Mouse (Mus musculus) cerebellum, adult 11-12 months (tissue): ENCODE data around the gene Spint2.

Experiments used
- DNase-seq: peaks from one replicate; pipeline ENCODE4 v3.0.0; 2022

Spint2 gene

DNA sequence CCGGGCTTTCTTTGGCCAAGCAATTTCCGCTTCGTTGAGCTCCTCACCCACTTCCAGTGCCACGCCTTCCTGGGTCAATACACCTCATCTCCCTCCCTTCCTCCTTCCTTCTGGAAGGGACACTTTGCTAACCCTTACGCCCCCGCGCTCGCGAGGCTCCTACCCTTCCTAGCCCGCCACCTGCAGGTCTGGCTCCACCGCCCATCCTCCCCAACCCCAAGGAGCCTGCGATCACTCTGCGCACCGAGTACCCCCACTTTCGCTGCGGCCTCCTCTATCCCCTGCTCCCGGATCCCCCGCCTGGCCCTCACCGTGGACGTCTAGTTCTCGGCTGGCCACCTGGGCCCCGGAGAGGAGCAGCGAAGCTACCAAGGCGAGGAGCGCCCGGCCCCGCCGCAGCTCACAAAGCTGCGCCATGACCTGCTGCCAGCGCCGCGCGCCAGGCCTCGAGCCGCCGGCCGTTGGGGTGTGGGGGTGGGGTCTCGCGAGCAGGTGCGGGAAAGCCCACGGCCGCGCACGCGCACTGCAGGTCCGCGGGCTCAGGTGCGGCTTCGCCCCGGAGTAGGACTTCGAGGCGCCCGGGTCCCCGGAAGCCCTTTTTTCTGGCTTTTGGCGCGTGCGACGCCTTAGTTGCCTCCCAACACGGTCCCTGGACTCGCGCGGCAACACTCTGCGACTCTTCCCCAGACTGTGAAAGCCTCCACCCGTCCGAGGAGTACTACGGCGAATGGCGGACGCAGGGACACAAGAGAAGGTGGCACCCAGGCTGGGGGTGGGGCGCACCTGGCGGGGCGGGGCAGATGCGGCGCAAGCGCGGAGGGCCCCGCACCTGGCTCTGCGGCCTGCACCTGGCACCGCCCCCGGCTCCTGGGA, at the start of gene Spint2:
Spint2 (minus strand) TSS at position 712 of the 873 bp plus-strand sequence.
- DNase-seq: no peak

DNA sequence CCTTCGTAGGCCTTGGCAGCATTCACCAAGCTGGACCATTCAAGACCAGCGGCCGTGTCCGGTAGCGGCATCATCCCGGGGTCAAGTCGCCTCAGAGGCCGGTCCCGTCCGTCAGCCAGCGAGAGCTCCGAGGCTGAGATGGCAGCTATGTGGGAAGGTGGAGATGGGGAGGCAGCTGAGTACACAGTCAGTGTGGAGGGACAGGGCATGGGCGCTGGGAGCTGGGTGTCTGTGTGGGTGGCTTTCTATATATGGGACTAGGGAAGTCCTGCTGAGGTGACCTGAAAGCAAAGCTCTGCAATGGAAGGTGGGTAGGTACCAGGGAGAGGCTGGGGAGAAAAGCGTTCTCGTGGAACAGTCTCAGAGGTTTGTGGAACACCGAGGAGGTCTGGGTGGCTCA, 47.3 kb upstream of the Spint2 start:
- no peak for DNase-seq

DNA sequence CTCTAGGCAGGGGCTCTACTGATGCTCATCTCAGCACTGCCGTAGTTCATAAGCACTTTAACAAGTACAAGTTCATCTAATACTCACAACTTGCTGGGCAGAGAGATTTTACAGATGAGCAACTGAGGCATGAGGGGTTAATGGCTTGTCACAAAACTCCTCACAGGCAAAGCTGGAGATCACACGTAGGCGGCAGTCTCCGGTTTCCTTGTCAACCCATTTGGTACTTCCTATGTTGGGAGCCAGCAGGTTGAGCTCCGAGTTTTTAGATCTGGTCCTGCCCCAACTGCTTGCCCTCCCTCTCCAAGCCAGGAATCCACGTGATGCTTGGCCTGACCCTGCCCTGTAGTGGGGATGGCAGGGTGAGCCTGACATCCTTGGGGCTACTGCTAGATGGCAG, 45.4 kb upstream of the Spint2 start:
- no peak for DNase-seq

DNA sequence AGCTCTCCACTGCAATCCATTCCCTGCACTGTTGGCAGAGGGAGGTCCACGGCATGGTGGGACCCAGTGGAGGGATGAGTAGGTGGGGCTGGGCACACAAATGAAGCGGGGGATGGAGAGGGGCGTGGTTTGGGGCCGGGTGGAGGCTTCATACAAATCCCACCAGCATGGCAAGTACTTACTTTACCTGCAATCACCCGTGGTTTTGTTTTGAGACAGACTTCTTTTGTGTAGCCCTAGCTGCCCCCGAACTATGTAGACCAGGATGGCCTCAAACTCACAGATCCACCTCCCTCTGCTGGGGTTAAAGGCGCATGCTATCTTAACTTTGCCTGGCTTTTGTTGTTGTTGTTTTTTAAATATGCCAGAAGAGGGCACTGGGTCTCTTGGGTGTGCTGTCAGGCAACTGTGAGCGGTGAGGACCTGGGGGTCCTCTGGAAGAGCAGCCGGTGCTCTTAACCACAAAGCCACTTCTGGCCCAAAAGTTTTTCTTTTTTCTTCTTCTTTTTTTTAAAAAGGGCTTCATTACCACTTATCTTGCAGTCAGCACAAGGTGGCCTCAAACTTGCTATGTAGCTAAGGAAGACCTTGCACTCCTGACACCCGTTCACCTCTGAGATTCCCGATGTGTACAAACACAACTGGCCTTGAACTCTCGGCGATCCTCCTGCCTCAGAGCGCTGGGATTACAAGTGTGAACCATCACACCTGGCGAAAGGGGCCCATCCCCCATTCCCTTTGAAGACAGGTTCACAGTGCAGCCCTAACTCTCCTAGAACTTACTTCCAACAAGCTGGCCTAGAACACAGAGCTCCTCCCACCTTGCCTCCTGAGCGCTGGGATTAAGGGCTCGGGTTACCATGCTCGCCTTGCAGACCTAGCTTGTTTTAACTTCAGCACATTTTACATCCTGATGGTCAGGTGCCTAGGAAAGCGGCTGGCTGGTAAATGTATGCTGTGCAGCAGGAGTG, 37.9 kb upstream of the Spint2 start:
- no peak for DNase-seq

DNA sequence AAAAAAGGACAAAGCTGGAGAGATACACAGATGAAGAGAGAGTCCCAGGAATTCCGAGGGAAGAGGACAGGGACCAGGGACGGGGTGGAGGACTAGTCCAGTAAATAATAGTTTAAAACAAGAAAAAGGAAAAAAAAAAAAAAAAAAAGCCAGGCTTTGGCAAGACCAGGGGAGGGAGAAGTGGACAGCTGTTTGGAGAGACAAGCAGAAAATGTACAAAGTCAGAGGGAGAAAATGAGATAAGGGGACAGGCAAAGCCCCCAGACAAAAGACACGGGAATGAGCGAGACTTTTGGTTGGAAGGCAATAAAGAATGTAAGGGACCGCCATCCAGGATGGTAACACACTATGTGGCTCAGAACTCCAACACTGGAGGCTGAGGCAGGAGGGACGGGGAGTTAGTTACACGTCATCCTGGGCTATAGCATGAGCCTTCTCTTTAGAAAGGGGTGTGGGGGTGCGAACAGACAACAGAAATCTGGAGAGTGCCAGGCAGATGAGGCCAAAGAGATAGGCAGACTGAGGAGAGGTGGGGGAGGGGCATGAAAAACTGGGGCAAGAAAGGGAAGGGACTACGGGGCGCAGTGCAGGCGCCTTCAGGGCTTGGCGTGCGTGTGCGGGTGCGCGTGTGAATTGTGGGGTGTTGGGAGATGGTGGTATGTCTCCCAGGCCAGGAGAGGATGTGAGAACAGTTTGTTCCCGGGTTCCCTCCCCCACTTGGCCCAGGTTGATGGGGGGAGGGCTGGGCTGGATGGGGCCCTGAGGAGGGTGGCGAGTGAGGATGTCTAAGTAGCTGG, 36.6 kb upstream of the Spint2 start:
- DNase-seq: peak; percentile 51

DNA sequence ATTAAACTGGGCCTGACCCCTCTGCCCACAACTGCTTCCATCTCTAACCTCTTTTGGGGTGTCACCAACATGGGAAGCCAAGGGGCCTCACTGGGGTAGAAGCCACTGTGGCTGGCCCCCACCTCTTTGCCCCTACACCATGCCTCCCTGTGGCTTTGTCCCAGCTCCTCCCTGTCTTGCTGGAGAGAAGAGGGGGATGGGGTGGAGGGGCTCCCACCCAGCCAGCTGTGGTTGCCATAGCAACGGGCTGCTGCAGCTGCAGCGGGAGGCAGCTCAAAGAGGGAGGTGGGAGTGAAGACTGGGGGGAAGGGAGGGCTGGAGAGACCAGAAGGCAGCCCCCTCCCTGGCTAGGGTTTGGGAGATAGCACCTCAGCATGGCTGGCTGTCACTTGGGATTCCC, 35.8 kb upstream of the Spint2 start:
- peak; percentile 61 for DNase-seq

DNA sequence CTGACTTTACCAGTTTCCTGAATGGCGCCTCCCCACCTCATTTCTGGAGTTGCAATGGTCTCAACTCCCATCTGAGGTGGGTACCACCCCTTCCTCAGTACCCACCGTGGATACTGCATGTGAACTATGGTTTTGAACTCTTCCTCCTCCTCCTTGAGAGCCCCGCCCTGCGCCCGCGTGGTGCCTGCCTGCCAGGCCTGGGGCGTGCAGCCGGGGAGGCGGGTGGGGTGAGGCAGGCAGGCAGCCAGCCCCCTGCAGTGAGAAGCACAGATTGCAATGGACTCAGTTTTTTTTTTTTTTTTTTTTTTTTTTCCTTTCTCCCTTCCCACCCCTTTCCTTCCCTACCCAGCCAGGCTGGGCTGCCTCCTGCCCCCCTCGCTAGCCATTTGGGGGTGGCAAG, 35.3 kb upstream of the Spint2 start:
- peak; percentile 76 for DNase-seq

DNA sequence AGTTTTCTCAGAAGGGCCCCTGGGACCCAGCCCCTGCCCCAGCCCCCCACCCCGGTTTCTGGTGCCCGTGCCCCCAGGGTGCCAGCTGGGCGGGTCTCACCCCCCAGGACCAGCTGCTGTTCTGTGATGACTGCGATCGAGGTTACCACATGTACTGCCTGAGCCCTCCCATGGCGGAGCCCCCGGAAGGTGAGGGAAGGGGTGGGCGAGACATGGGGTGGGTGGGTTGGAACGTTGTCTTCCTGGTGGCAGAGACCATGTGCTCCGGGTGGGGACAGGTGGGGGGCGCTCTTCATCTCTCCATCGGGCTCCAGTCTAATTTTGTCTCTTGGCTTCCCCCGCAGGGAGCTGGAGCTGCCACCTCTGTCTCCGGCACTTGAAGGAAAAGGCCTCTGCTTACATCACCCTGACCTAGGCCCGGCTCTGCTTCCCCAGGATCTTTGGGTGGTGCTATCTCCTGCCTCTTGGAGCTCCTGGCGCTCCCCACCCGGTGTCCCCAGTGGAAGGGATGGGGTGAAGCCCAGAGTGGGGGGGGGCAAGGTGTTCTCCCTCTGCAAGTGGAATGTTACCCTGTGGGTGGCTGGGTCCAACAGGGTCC, 34.5 kb upstream of the Spint2 start:
- DNase-seq: no peak

DNA sequence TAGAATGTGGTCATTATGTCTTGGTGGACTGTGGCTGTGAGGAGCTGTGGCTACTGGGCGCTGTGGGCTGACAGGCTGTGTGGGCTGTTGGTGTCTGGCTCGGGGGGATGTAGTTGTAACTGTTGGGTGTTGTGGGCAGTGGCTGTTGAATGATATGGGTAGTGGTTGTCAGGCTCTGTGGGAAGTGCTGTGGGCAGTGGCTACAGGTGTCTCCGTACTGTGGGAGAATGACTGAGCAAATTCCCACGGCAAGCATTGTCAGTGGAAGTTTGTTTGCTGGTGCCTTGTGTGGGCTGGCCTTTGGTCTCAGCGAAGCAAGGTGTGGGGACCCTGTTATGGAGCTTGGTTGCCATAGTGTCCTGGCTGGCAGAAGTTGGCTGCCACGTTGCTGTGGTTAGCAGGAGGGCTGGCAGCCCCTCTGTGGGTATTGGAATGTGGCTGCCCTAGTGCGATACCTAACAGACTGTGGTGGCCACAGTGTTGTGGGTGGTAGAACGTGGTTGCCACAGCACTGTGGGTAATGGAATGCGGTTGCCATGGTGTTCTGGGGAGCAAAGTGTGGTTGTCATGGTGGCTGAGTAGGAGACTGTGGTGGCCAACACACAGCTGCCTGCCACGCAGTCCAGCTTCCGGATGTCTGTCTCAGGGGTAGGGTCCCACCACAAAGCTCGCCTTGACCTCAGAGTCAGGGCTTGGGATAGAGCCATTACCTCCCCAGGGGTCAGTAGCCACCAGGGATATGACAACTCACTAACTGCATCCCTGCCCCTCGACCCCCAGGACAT, 33.3 kb upstream of the Spint2 start:
- DNase-seq: peak; percentile 55

DNA sequence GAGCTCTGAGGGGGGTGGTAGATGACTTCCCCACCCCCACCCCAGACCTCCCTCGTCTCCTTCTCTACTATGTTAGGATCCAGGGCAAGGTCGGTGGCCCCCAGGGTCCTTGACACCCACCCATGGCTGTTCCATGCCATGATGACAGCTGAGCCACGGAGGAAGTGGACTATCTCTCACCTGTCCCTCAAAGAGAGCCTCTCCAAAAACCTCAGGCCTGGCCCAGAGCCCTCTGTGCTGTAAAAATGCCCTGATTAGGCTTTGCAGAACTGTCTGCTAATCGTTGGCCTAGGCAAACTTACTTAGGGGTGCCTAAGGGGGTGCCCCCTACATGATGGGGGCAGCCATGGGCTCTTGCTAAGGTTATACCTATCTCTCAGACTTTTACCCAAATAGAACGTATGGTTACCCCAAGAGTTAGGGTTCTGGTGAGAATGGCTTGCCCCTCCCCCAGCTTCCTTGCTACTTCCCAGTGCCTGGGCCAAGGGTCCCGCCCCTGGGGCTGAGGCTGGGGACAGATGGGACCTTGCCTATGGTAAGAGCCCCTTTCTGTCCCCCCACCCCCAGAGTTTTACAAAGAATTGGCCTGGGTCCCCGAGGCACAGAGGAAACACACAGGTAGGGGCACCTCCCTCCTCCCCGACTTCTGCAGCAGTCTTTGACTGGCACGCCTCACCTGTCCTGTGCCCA, 32.0 kb upstream of the Spint2 start:
- DNase-seq: peak; percentile 40

DNA sequence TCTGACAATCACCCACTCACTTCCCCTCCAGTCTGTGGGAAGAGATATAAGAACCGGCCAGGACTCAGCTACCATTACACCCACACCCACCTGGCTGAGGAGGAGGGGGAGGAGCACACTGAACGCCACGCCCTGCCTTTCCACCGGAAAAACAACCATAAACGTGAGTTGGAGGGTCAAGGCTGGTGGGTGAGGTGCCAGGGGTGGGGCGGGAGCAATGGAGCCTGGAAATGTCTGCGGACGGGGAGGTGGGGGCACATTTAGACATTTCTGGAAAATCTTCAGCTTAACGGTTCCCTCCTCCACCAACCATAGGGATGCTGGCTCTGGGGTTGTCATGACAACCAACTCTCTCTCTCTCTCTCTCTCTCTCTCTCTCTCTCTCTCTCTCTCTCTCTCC, 31.3 kb upstream of the Spint2 start:
- peak; percentile 21 for DNase-seq

DNA sequence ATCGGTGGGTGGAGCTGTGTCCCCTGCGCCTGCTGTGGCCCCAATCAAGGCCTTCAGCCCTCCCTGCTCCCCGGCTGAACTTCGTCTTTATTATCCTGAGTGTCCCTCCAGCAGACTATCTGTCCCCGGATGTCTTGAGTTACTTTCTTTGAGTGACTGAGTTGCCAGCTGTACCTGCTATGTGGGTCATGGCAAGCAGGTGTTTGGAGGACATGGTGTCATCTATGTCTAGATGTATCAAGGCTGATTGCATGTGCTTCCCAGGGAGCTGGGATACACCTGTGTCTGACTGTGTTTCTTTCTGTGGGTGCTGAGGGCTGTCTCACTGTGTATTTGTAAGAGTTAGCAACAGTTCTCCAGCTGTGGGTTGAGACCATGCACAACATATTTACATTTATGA, 28.0 kb upstream of the Spint2 start:
- no peak for DNase-seq

DNA sequence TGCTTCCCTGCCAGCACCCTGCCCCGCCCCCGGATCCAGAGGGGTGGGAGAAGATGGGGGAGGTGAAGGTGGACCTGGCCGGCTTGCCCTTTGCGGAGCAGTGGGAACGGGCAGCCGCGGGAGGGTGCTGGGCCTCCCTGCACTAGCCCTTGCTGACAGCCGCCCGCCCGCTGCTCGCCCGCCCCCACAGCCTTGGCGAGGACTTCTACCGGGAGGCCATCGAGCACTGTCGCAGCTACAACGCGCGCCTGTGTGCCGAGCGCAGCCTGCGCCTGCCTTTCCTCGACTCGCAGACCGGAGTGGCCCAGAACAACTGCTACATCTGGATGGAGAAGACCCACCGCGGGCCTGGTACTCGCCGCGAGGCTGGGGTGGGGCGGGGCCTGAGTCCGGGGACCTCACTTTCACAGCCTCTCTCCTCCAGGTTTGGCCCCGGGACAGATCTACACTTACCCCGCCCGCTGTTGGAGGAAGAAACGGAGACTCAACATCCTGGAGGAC, 27.6 kb upstream of the Spint2 start:
- DNase-seq: peak; percentile 73

DNA sequence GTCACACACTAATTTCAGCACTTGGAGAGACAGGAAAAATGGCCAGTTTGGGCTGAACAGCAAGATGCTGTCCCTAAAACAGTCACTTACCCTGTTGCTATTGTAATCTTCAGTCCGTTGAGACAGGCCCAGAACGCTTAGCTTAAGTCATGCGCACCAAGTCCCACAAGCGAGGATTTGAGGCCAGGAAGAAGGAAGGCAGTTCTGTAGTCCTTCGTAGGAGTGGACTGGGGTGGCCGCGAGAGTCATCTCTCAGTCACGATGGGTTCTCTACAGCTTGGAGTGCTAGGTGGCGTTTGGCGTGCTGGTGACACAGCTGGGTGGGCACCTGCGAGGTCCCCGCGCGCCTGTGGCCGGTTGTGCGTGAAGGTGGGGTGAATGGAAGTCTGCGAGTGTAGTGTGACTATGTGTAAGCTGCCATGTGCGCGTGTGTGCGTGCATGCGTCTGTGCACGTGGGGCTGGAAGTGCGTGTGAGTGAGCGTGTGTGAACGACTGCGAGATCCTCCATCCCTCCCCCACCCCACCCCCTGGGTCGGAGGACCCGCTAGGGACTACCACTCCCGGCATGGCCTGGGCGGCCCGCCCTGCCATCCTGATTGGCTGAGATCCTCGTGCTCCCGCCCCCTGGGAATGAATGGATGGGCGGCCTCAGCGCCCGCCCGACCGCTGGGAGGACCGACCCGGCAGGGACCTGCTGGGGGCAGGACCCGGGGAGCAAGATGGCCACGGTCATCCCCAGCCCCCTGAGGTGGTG, 25.8 kb upstream of the Spint2 start:
- peak; percentile 96 for DNase-seq

DNA sequence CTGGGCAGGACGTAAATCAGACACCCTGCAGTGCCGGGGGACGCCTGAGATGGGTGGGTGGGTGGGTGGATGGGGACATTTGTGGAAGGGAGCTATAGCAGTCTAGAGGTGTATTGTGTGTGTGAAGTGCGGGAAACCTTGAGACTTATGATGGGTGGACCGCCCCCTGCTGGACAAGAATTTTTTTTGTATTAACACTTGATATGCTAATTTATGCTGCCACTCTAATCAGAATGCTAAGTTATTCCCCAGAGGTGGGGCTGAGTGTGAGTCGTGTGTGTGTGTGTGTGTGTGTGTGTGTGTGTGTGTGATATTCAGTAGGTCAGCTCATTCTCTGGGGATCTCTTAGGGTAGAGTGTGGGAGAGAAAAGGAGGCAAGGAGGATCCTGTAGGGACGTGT, 24.9 kb upstream of the Spint2 start:
- peak; percentile 52 for DNase-seq

DNA sequence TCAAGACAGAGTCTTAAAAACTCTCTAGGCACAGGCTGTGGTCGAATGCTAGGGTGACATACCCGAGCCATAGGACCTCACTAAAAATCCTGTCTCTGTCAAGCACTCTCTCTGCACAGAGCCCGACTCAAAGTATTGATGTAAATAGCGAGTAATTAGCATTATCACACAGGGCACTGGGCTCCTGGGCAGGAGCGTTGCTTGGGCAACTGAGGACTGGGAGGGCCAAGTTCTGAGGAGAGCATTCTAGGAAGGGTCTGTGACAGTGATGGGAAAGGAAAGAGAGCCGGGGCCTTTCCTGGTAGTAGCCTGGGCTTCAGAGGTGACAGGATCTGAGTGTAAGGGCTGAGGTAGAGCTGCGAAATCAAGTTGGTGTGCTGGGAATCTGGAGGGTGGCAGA, 24.4 kb upstream of the Spint2 start:
- no peak for DNase-seq

DNA sequence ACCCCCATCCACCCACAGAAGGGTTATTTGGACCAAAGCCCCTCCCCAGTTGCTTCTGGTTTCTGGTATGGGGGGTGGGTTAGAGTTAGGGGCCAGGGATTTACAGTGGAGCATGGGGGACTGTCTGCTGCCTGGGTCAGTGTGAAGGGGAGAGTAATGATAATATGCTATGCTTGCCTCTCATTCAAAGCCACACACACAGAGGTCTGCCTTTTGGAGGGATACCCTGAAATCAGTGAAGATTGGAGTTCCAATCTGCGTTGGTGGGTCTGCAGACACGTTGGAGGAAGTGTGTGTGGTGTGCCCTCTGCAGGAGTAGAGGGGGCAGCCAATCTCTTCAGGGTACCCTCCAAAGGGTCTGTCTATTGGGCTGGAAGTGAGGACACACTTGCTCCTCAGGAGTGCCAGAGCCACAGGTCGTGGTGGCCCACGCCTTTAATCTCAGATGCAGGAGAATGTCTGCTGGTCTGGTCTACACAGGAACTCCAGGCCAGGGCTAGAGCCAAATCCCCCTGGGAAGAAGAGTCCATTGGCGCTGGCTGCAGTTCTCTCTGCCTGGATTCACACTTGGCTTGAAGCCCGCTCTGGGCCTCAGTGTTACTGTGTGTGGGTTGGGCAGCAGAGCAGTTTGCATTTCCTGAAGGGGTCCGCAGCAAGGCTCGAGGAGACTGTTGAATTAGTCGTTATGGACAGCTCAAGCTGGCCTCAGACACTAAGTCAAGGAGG, 23.7 kb upstream of the Spint2 start:
- DNase-seq: peak; percentile 71

DNA sequence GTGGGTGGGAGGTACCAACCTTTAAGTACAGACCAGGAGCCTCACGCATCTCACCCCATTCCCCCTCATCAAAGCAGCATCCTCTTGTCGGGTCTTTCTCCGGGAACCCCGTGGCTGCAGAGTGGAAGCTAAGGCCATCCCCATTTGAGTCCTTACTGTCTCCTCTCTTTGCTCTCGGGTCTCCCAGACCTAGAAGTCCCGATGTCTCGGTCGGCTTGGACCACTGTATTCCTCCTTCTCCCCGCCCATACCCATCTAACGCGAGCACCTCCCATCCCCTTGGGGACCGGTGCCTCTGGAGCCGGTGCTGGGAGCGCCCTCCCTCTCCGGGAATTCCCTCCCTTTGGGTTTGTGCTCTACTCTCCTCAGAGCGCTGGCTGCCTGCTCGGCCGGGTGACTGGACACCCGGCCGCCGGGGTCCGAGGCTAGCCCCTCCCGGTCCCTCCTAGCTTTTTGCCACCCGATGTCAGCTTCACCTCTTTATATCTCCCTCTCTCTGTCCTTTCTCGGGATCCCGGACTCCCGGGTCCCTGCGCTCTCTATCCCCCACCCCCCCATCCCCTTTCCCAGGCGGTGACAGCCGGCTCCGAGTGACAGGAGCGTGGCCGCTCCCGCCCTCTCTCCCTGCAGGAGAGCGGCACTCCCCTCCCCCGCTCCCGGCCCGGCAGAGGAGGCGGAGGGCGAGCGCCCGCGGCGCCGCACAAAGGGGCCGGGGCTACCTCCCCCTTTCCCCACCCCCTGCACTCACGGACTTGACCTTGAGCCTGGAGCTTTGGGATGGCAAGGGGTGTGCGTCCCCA, 23.0 kb upstream of the Spint2 start:
- peak; percentile 76 for DNase-seq
